Mouse (Mus musculus) CH12F3 (cell line): ENCODE results near the gene Pde4dip.

Source experiments
- in situ Hi-C: fragments of 300-500 bp; cut with MboI; formaldehyde crosslinking; loops from 2 replicates; pipeline ENCODE4 v1.14.3; 2020; ENCODE audit warnings: low sequenced_read_pairs

Gene Pde4dip

DNA sequence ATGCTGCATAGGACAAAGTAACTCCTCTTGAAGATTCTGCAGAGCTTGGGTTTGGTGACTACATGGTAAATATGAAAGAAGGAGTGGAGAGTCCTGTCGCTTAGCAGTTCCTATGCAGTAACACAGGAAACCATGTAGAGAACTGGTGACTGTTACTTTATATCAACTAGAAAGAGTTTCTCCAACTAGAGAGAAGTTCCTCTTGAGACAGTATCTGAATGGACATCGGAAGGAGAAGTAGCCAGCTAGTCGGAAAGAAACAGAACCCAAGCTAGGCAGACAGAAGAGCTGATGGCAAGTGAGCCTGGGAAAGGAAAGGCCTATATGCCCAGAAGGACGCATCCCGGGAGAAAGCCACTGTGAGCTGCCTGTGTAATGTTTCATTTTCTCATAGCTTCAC, 127.3 kb downstream of the Pde4dip start:
- in situ Hi-C loops: no loop called here

DNA sequence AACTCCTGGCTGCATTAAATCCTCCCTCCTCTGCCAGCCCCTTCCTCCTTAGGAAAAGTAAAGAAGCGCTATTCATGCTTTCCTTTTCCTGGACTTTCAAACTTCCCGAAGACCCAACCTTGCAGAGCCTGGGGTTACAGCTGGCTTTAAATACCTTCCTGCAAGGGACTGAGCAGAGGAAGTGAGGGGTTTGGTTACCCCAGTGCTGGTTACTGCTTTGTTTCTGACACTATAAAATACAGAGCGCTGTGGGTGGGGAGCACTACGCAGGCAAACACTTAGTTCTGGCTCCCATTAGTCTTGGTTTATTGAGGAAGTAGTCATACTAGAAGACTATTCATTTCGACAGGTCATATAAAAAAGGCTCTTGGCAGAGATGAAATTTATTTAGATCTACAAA, 128.7 kb downstream of the Pde4dip start:
- in situ Hi-C loops: no loop called here

GRCm38 (mm10) chr3:97757501-97757900, 131.0 kb downstream of the Pde4dip start:
- in situ Hi-C loops: no loop called here

DNA sequence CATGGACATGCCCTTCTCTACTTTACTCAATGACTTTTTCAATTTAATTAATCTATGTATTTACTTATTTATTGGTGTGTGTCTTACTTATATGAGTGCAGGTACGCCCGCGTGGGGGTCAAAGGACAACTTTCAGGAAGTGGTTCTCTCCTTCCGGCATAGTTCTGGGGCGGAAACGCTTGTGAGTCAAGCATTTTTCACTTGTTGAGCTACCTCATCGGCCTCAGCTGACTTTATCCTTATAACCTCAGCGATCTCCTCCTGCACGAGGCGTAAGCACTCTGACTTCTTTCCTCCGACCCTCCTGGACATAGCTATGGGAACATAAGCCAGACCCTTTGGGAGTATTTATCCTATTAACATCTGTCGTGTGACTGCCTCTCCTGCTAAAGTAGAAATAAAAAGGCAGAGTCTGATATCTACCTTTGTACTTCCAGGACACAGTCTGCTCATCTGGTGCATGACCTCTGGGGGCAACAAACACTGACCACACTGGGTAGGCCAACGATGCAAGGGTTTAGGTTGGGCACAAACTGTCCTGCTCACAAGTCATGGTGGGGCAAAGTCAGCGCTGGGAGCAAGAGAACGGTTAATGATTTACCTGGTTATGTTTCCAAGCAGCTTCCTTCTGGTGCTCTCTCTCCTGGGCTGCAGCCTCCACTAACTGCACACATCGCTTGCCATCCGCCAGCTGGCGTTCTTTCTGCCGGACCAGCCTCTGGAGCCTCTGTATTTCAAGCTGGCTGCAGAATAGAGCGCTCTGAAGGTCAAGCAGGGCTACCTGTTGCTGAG, 132.0 kb downstream of the Pde4dip start:
- in situ Hi-C loops: no loop called here

GRCm38 (mm10) chr3:97755411-97755810, 133.1 kb downstream of the Pde4dip start:
- in situ Hi-C loops: no loop called here

- in situ Hi-C loops: no loop called here
Measured at GRCm38 (mm10) chr3:97752901-97753300, 135.6 kb downstream of the Pde4dip start.

DNA sequence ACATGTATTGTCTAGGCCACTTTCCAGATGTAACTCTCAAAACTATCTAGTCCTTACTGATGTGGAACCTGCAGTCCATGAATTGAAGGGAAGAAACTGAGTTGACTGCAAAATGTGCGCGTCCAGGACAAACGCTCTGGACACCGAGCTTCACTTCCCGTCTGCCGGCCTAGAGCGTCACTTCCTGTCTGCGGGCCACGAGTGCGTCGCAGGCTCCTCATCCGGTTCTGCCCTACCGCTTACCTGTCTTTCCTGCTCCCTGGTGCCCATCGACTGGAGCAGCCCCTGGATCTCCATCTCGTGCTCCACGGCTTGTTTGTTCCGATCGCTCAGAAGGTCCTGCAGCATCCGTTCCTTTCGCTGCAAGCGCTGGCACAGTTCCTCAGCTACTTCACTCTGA, 136.9 kb downstream of the Pde4dip start:
- in situ Hi-C loops: no loop called here

DNA sequence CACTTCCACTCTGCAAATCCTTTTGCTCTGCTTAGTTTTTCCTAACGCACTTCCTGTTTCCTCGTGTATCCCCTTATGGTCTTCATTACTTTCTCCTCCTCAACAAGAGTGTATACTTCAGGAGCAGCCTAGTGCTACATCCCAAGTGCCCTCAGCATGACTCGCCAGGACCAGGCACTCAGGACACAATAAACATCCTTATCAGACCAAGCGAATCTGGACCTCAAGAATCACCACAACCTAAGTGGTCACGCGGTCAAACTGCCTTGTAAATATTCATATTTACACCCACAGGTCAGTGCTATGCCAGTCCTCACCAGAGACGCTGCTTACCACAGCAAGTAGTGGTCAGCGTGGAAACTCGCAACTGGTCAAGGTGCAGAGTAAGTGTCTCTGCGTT, 139.7 kb downstream of the Pde4dip start:
- in situ Hi-C loops: no loop called here

DNA sequence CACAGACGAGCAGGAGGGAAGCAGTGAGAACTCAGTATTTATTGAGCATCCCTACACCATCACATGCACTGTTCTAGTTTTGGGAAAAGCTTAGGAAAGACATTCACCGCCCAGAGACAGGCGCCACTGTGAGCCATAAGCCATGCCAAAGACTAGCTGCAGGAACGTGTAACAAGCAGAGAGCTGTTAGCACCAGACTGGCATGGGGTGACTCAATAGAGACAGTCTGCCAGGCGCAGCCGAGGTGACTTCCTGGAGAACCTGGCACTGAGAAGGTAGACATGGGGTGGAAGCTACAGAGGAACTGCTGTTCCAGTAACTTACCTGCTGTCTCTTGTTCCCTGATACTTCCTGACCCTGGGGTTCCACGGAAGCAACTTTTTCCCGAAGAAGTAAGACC, 145.7 kb downstream of the Pde4dip start:
- in situ Hi-C loops: no loop called here

DNA sequence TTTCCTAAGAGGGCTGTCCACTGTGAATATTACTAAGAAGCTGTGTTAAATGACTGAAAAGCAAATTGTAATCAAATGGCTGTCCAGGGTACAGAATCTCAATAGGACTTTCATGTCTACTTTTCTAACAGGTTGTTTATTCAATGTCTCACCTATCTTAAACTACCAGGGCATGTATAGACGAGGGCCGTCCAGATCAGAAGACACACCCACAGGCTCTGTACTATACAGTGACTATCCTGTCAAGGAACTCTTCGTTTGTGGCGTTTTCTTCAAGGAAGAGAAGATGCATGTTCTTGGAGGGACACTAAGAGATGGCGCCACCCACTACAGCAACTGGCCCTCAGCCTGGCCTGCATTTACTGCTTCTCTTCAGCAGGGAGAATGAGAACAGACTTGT, 152.9 kb downstream of the Pde4dip start:
- in situ Hi-C loops: no loop called here

GRCm38 (mm10) chr3:97734259-97734658, 154.2 kb downstream of the Pde4dip start:
- in situ Hi-C loops: no loop called here

GRCm38 (mm10) chr3:97732622-97733021, 155.9 kb downstream of the Pde4dip start:
- in situ Hi-C loops: no loop called here

- in situ Hi-C loops: no loop called here
Measured at GRCm38 (mm10) chr3:97730624-97731023, 157.9 kb downstream of the Pde4dip start.

DNA sequence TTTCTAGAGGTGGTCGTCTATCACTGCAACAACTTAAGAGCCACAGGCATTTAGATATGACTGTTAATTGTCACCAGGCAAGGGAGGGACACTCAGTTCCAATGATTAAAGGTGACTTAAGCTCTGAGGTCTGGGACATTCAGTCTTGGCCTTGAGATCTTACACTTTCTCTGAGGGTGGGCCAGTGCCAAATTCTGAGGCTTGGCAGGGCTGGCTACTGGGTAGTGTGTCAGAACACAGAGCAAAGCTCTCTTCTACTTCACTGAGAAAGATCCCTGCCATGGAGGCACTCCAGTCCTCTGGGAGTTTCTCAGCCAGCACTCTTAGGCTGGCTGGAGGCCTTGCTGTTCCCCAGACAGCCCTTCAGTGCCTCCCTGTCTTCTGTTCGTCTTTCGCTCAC, 158.4 kb downstream of the Pde4dip start:
- in situ Hi-C loops: no loop called here

GRCm38 (mm10) chr3:97727801-97728200, 160.7 kb downstream of the Pde4dip start:
- in situ Hi-C loops: no loop called here

GRCm38 (mm10) chr3:97719116-97719515, 169.4 kb downstream of the Pde4dip start:
- in situ Hi-C loops: no loop called here

DNA sequence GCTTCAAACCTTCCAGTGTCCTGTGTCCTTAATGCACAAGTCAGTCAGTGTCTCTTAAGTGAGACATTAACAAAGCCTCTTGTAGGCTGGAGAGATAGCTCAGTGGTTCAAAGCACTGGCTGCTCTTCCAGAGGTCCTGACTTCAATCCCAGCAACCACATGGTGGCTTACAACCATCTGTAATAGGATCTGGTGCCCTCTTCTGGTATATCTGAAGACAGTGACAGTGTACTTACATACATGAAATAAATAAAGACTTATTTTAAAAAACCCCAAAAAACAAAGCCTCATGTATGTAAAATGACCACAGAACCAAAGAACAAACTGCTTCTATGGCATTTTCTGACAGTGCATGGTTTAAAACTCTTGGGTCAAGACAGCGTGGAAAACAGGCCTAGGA, 172.6 kb downstream of the Pde4dip start:
- in situ Hi-C loops: no loop called here

GRCm38 (mm10) chr3:97710881-97711280, 177.6 kb downstream of the Pde4dip start:
- in situ Hi-C loops: no loop called here

DNA sequence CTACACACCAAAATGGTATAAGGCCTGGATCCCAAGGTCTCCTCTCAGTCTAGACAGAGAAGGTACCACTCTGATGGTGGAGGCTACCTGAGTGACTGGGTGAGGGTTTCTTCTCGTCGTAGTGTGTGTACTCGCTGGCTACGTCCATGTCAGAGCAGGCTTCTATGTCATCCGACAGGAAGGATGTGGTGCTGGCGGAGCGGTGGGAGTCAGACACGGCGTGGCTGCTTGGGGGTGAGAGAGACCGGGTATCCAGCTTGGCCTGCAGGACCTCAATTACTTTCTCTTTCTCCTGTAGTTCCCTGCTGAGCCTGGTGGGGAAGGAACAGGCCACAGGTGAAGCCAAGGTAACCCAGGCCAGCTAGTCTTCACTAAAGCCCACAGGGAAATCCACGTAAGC, 178.4 kb downstream of the Pde4dip start:
- in situ Hi-C loops: no loop called here

- in situ Hi-C loops: no loop called here
Measured at GRCm38 (mm10) chr3:97706561-97706960, 181.9 kb downstream of the Pde4dip start.

DNA sequence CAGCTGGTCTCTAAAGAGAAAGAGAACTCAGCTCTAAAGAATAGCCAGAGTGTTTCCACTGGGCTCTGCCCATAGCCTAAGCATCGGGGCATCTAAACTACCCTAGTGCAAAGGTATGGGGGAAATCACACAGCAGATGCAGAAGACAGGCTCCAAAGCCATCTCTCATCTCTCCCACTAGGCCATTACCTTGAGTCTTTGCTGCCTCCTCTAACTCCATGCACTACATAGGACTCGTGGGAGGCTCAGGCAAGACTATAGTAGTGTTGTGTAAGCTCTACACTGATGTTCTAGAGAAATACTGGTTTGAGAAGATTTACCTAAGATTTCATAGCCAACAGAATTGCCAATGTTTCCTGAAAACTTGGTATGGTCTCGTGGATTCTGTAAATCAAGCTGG, 183.0 kb downstream of the Pde4dip start:
- in situ Hi-C loops: no loop called here

- in situ Hi-C loops: no loop called here
Measured at GRCm38 (mm10) chr3:97702448-97703080, 185.9 kb downstream of the Pde4dip start.

DNA sequence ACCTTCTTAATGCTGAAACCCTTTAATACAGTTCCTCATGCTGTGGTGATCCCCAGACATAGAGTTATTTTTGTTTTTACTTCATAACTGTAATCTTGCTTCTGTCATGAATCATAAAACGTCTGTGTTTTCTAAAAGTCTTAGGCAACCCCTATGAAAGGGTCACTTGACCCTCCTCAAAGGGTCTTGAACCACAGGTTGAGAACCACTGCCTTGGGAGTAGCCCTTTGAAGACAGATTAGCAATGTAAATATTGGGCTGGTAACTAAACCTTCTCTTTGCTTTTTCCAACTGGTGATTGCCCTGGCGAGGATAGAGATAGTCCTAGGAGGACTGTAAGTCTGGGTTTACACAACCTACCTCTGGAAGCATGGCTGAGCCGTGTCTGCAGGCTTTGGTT, 187.3 kb downstream of the Pde4dip start:
- in situ Hi-C loops: no loop called here
